Mouse (Mus musculus): Measurements from ENCODE around the gene Gal3st2c. TPM values are rescaled to one million over a fixed set of nuclear protein-coding genes. Genes with fewer than 3 reads are reported as not detected.
"Not testable (repeated sequence)": the region's sequence is repeated elsewhere in the genome, so short reads cannot be mapped to it uniquely, and the experiment has no call there.

Gene Gal3st2c
- total RNA-seq, 2 experiments from 2014 or later: 0.78 to 0.95 TPM

DNA sequence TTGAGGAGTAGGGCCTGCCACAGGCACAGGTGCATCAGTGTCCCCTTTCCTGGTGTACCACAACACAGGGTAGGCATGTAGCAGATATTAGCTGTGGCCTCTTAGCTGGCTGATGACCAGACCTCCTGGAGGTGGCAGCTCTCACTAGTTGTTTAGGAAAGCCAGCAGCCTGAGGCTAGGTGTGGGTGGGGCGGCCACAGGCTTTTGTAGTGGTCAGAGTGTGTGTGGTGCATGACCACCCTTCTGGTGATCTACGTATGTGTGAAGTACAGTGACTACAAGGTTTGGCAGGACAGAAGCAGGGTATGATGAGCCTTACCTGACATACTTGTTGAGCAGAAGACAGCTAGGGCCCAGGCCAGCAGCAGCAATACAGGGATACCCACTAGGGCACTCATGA lies 50.1 kb downstream of the Gal3st2c start:
- intact Hi-C loops (cut with DNase I): no loop called here

DNA sequence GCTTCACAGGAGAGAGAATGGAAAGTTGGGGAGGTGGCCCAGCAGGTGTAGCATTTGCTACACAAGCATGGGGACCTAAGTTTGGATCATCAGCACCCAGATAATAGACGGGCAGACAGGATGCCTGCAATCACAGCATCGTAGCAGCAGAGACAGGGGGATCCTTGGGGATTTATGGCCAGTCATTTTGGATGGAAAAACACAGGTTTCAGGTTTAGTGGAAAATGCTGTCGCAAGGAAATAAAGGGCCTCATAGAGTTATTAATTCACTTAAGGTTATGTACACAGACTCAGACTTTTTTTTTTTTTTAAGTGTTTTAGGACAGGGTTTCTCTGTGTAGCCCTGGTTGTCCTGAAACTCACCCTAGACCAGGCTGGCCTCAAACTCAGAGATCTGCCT lies 55.2 kb downstream of the Gal3st2c start:
- DNase-seq: no peak
- intact Hi-C loops (cut with DNase I): no loop called here

More for the DNA sequence above, 50.1 kb downstream of the Gal3st2c start:
- no peak for DNase-seq

DNA sequence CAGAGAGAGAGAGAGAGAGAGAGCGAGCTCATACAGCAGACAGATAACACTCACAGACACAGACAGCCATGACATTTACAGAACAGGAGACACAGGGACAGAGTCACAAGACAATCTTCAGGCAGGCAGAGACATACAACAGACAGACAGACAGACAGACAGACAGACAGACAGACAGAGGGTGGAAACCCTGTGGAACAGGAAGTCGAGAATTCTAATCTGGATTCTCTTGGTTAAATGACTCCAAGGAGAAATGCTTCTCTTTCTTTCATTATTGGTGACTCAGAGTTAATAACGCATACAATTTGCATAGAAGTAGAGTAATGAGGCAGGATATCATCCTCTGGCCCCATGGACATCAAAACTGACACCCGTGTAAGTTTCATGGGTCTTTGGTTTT lies 56.2 kb downstream of the Gal3st2c start:
- no peak for DNase-seq
- intact Hi-C loops (cut with DNase I): no loop called here

DNA sequence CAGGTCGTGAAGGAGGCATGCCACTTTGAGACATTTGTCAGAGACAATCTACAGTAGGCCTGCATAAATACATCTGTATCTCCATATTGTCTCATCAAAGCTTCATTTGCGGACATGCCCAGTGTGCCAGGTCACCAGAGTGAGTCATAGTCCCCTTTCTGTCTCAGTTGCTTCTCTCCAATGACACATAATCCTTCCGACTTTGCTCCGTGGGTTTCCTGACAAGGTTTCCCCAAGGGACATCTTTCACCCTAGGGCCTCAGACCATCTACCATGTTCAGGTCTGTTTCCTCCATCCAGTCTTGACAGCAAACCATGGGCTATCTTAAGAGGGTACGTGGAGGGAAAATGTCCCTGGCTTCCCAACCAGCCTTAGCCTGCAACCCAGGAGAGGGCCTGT lies 60.8 kb downstream of the Gal3st2c start:
- intact Hi-C loops (cut with DNase I): no loop called here
- DNase-seq: no peak

DNA sequence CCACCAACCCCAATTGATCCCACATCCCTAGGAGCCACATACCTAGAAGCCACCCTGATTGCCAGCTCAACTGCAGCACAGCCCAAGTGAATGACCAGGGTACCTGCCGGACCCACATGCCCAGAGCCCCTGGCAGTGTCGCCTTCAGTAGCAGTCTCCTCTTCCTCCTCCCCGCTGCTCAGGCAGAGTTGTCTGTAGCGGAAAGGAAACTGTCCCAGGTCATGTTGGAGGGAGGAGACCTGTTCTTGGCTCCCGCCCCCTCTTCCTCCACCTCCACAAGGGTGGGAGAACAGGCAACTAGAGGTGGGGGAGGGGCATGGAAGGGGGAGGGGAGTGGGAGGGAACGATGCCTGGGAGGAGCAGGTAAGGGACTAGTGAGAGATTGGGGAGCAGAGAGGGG lies 62.1 kb downstream of the Gal3st2c start, which contains the start of gene Pdcd1:
Gene Pdcd1, minus strand, starts transcription at position 181 of the 400 bp plus-strand sequence.
- DNase-seq: no peak
- intact Hi-C loops (cut with DNase I): no loop called here

DNA sequence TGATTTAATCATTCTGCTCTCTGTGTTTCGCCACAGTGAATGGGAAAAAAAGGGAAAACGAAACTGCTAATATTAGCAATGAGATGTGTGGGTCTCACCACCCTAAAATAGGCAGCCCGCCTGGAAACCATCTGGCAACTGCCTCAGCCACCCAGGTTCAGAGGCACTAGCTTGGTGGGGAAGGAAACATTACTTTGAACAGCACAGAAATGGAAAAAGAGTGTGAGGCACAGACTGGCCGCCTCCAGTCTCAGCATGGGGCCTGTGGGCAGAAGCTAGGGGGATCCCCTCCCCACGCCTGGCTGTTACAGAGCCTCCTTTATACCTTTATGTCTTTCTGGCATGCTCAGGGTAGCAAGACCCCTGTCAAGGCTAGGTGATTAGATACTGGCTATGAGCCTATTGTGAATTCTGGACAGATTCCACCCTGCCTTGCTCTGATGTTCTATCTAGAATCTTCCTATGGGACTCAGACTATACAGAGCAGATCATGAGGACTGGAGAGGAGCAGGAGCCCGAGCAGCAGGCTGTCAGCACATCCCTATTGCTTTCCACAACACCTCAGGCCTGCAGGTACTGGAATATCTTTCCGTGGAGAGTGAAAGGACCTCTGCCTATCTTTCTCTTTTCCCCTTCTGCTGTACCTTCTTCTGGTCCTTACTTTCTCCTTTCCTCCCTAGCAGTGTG lies 63.4 kb downstream of the Gal3st2c start:
- intact Hi-C loops (cut with DNase I): no loop called here
- DNase-seq: no peak

DNA sequence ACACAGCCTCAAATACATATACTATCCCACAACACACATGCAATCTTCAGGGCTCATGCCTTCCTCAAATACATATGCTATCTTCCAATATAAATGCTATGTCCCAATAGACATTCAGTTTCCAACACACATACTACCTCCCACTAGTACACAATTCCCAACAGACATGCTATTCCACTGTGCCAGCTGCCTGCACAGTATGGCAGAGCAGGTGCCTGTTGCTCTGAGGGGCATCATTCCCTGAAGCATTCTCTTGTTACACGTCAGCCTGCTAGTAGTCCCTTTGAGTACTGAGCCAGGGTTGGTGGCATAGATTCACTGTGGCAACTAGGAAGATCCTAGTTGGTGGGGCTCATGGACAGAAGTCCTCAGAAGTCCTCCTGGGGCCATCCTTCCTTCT lies 64.2 kb downstream of the Gal3st2c start:
- no peak for DNase-seq
- intact Hi-C loops (cut with DNase I): no loop called here

DNA sequence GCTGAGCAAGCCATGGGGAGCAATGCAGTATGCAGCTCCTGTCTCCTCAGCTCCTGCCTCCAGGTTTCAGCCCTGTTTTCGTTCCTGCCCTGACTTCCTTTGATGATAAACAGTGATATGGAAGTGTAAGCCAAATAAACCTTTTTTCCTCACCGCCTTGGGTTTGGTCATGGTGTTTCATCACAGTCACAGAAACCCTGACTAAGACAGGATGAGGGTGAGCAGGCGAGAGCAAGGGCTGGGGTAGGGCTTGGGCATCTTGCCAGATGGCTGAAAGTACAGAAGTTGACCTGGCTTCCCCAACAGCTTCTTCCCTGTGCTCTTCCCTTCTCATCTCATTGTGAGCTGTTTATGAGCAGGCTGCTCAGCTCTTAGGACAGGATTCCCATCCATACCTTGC lies 65.7 kb downstream of the Gal3st2c start:
- intact Hi-C loops (cut with DNase I): no loop called here
- DNase-seq: no peak

DNA sequence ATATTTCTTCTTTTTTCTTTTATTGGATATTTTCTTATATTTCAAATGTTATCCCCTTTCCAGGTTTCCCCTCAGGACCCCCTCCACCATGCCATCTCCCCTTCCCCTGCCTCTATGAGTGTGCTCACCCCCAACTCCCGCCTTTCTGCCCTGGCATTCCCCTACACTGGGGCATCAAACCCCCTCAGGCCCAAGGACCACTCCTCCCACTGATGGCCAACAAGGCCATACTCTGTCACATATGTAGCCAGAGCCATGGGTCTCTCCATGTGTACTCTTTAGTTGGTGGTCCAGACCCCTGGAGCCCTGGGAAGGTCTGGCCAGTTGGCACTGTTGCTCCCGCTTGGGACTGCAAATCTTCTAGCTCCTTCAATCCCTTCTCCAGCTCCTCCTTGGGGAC lies 67.1 kb downstream of the Gal3st2c start:
- intact Hi-C loops (cut with DNase I): no loop called here
- DNase-seq: no peak

DNA sequence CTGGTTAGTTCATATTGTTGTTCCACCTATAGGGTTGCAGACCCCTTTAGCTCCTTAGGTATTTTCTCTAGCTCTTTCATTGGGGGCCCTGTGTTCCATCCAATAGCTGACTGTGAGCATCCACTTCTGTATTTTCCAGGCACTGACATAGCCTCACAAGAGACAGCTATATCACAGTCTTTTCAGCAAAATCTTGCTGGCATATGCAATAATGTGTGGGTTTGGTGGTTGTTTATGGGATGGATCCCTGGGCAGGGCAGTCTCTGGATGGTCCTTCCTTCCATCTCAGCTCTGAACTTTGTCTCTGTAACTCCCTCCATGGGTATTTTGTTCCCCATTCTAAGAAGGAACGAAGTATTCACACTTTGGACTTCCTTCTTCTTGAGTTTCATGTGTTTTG lies 68.0 kb downstream of the Gal3st2c start:
- DNase-seq; intact Hi-C loops (cut with DNase I): not testable (repeated sequence)

Other genes with a start within 250 kb of the Gal3st2c start
- 10 to 100 TPM; 38.4 to 39.6 TPM for gene Atg4b, start 239.0 kb upstream of the Gal3st2c start, total RNA-seq (2021)
- 10 to 100 TPM; 77.9 to 88.1 TPM for gene Thap4, start 235.6 kb upstream of the Gal3st2c start, total RNA-seq (2021)
- gene Dtymk, start 188.6 kb upstream of the Gal3st2c start, total RNA-seq (2021): 10 to 100 TPM; 20.9 to 22.0 TPM
- 10 to 100 TPM; 10.3 to 15.8 TPM for gene Ing5, start 186.5 kb upstream of the Gal3st2c start, total RNA-seq (2021)
- 10 to 100 TPM; 32.9 to 46.5 TPM for gene D2hgdh, start 165.6 kb upstream of the Gal3st2c start, total RNA-seq (2021)
- under 1 TPM; 0.11 to 0.31 TPM for gene Gal3st2, start 129.2 kb upstream of the Gal3st2c start, total RNA-seq (2021)
- under 1 TPM; 0.38 to 0.86 TPM for gene Gal3st2b, start 72.2 kb upstream of the Gal3st2c start, total RNA-seq (2021)
- not detected for gene Neu4, start 29.9 kb downstream of the Gal3st2c start, total RNA-seq (2021)
- not detected for gene Pdcd1, start 62.0 kb downstream of the Gal3st2c start, total RNA-seq (2021)